ENCODE assay signal across 8 mouse cellular contexts in genomic region chr7:68129077-68129511, GRCm38 (mm10).
DNase-seq lines count a peak whose midpoint lies in the region; ATAC-seq lines count a peak whose summit lies in the region.

No protein-coding gene starts in this region.

- DNase-seq in R1 (ENCODE audit: low read depth, low spot score): peak; percentile 100
- peak; percentile 99 for DNase-seq in cerebellum, postnatal 25 days
- DNase-seq in frontal cortex, postnatal 36 days (ENCODE audit: low spot score in 2 of 2): peak; percentile 98 to 100
- peak; percentile 99 for DNase-seq in left cerebral cortex, adult 18-20 months (ENCODE audit: low spot score in 2 of 2)
- peak; percentile 99 for DNase-seq in right cerebral cortex, adult 18-20 months
- DNase-seq in urinary bladder, postnatal 10 days (ENCODE audit: low spot score): peak; percentile 97

- H3K4me3 ChIP-seq in hindbrain, embryonic 16.5 days (ENCODE audit: low read length): peak overlapping the region; percentile 57
- H3K4me3 ChIP-seq in macrophage (ENCODE audit: inconsistent target): peak overlapping the region; percentile 75

- H3K79me2 ChIP-seq in macrophage (ENCODE audit: inconsistent target): no peaks in the 10 kb centered on the region

- H3K36me3 ChIP-seq in hindbrain, embryonic 16.5 days (ENCODE audit: control insufficient read depth, insufficient read depth, low read length): no peaks in the 10 kb centered on the region
- H3K36me3 ChIP-seq in macrophage (ENCODE audit: inconsistent target): no peaks in the 10 kb centered on the region

- peak overlapping the region; percentile 75 for H3K9ac ChIP-seq in hindbrain, embryonic 16.5 days (ENCODE audit: low read depth, low read length)

- H3K4me2 ChIP-seq in hindbrain, embryonic 16.5 days (ENCODE audit: low read length): peak overlapping the region; percentile 69

- H3K9me3 ChIP-seq in hindbrain, embryonic 16.5 days (ENCODE audit: control insufficient read depth, low read length): no peaks in the 10 kb centered on the region

- H3K4me1 ChIP-seq in hindbrain, embryonic 16.5 days (ENCODE audit: control insufficient read depth, insufficient read depth, low read depth, low read length): peaks cover 29% of the 10 kb centered on the region

- H3K27me3 ChIP-seq in hindbrain, embryonic 16.5 days (replicated peaks; ENCODE audit: control insufficient read depth, insufficient read depth, low read length): no peaks in the 10 kb centered on the region

- H3K27ac ChIP-seq in hindbrain, embryonic 16.5 days (ENCODE audit: low read depth, low read length): peak overlapping the region; percentile 94
- peak overlapping the region; percentile 48 for H3K27ac ChIP-seq in macrophage

- WGBS in hindbrain, embryonic 16.5 days: under 1% methylated on average over 19 of the region's 19 CpGs
- 0% methylated on average over 19 of the region's 19 CpGs for WGBS in macrophage (ENCODE audit: missing documents)

- ATAC-seq in hindbrain, embryonic 16.5 days: peak; percentile 96

Comparison
In these comparisons a context has a peak if more than half of its experiments do, and no peak if none do; other contexts are left out.
1. Peak in every context shown above with its lines: DNase-seq, ATAC-seq, H3K4me3 ChIP-seq and H3K27ac ChIP-seq.